In genomic region chr4:63916288-63916687, GRCm38 (mm10) we compare ENCODE assay signal across 35 mouse cellular contexts. TPM values are rescaled to one million over a fixed set of nuclear protein-coding genes. Genes with fewer than 3 reads are reported as not detected.
DNase-seq lines count a peak whose midpoint lies in the region; ATAC-seq and TF ChIP-seq lines count a peak whose summit lies in the region.
"Had no signal": no experiment of that assay in that cellular context is flagged by ENCODE, and none has a peak within 500 bp of the region (broad histone marks: within the 10 kb centered on the region; RNA-seq: fewer than 3 reads in every experiment).

No protein-coding gene starts in this region.

- 35% methylated on average over 3 of the region's 3 CpGs for WGBS in lung, embryonic 14.5 days
- WGBS in stomach, postnatal 0 days = 39% methylated on average over 3 of the region's 3 CpGs

- no peak for DNase-seq in lung, embryonic 14.5 days
- no peak for DNase-seq in lung, postnatal 14 days
- peak; percentile 34 for DNase-seq in NIH3T3 (ENCODE audit: low read depth)
- DNase-seq in stomach, postnatal 0 days (ENCODE audit: low spot score) = no peak
- no peak for DNase-seq in testis, postnatal 10 days (ENCODE audit: low spot score)
- DNase-seq: adrenal gland, postnatal 14 days; cerebellum, adult 11-12 months; cerebellum, adult 9-11 months; forebrain, postnatal 0 days; kidney, adult 18-20 months; kidney, postnatal 36 days; lung, postnatal 4 days; right cerebral cortex, postnatal 4 days; thymus, postnatal 14 days had no signal

- H3K4me1 ChIP-seq in lung, embryonic 14.5 days (ENCODE audit: insufficient read depth) = peaks cover 11% of the 10 kb centered on the region
- H3K4me1 ChIP-seq in stomach, postnatal 0 days (replicated peaks; ENCODE audit: control insufficient read depth, insufficient read depth) = no peaks in the 10 kb centered on the region
- H3K4me1 ChIP-seq: embryonic facial prominence, embryonic 13.5 days; forebrain, embryonic 12.5 days; limb, embryonic 12.5 days; liver, embryonic 15.5 days; midbrain, embryonic 13.5 days; neural tube, embryonic 13.5 days had no signal

- TF ChIP-seq EP300 in stomach, postnatal 0 days (optimal IDR thresholded peaks at IDR 0.05) = no peak

- H3K9ac ChIP-seq in lung, embryonic 14.5 days = no peak overlapping the region
- no peak overlapping the region for H3K9ac ChIP-seq in stomach, postnatal 0 days (ENCODE audit: low read length)
- H3K9ac ChIP-seq: embryonic facial prominence, embryonic 13.5 days; forebrain, embryonic 12.5 days; forebrain, postnatal 0 days; heart, embryonic 15.5 days; limb, embryonic 12.5 days; liver, embryonic 15.5 days; midbrain, embryonic 13.5 days; neural tube, embryonic 13.5 days had no signal

- H3K27me3 ChIP-seq in lung, embryonic 14.5 days (ENCODE audit: insufficient read depth, low read length) = no peaks in the 10 kb centered on the region
- no peaks in the 10 kb centered on the region for H3K27me3 ChIP-seq in stomach, postnatal 0 days (ENCODE audit: control insufficient read depth, insufficient read depth, low read length)
- H3K27me3 ChIP-seq: embryonic facial prominence, embryonic 13.5 days; forebrain, embryonic 12.5 days; heart, embryonic 15.5 days; limb, embryonic 12.5 days; liver, embryonic 15.5 days; midbrain, embryonic 13.5 days; neural tube, embryonic 13.5 days; Patski had no signal

- H3K36me3 ChIP-seq in lung, embryonic 14.5 days (ENCODE audit: insufficient read depth) = no peaks in the 10 kb centered on the region
- H3K36me3 ChIP-seq in stomach, postnatal 0 days (ENCODE audit: control insufficient read depth, insufficient read depth, low read length) = no peaks in the 10 kb centered on the region
- H3K36me3 ChIP-seq: embryonic facial prominence, embryonic 13.5 days; forebrain, embryonic 12.5 days; G1E; heart, embryonic 15.5 days; limb, embryonic 12.5 days; liver, embryonic 15.5 days; midbrain, embryonic 13.5 days; neural tube, embryonic 13.5 days had no signal

- H3K4me2 ChIP-seq in lung, embryonic 14.5 days = no peak overlapping the region
- H3K4me2 ChIP-seq in stomach, postnatal 0 days (replicated peaks; ENCODE audit: low read depth) = no peak overlapping the region
- H3K4me2 ChIP-seq: embryonic facial prominence, embryonic 13.5 days; forebrain, embryonic 12.5 days; heart, embryonic 15.5 days; limb, embryonic 12.5 days; liver, embryonic 15.5 days; midbrain, embryonic 13.5 days; neural tube, embryonic 13.5 days had no signal

- H3K4me3 ChIP-seq in lung, embryonic 14.5 days (ENCODE audit: low read depth, low read length) = no peak overlapping the region
- H3K4me3 ChIP-seq in stomach, postnatal 0 days (ENCODE audit: low read depth, low read length) = no peak overlapping the region
- H3K4me3 ChIP-seq: embryonic facial prominence, embryonic 13.5 days; erythroblast, embryonic 14.5 days; forebrain, embryonic 12.5 days; heart, embryonic 15.5 days; layer of hippocampus, adult 2 months; left cerebral cortex, adult 2 months; limb, embryonic 12.5 days; liver, embryonic 15.5 days; midbrain, embryonic 13.5 days; neural tube, embryonic 13.5 days had no signal

- H3K27ac ChIP-seq in lung, embryonic 14.5 days (ENCODE audit: low read depth) = no peak overlapping the region
- H3K27ac ChIP-seq in stomach, postnatal 0 days (replicated peaks) = no peak overlapping the region
- H3K27ac ChIP-seq: embryonic facial prominence, embryonic 13.5 days; forebrain, embryonic 12.5 days; heart, embryonic 15.5 days; hindbrain, postnatal 0 days; layer of hippocampus, adult 2 months; left cerebral cortex, adult 2 months; limb, embryonic 12.5 days; liver, embryonic 15.5 days; midbrain, embryonic 13.5 days; neural tube, embryonic 13.5 days had no signal

- ATAC-seq in lung, embryonic 14.5 days (ENCODE audit: insufficient read depth) = peak; percentile 72
- ATAC-seq in granulocyte monocyte progenitor cell, adult 5-6 weeks (replicated peaks; ENCODE audit: poor library complexity, severe bottlenecking) = peak; percentile 50
- ATAC-seq in stomach, postnatal 0 days (ENCODE audit: low FRiP score, low TSS enrichment) = peak; percentile 69; the same call in 1 of the 2 replicates
- no peak for ATAC-seq in cerebellum, adult (ENCODE audit: insufficient number of reproducible peaks, low FRiP score, low TSS enrichment)
- ATAC-seq: hindbrain, postnatal 0 days; midbrain, embryonic 13.5 days; Patski had no signal

- TF ChIP-seq CTCF in lung, embryonic 14.5 days (IDR thresholded peaks at IDR 0.05; ENCODE audit: low read depth) = no peak
- no peak for TF ChIP-seq CTCF in stomach, postnatal 0 days (IDR thresholded peaks at IDR 0.05; ENCODE audit: low read depth)

- H3K9me3 ChIP-seq in lung, embryonic 14.5 days (ENCODE audit: low read depth, low read length) = no peaks in the 10 kb centered on the region
- H3K9me3 ChIP-seq in stomach, postnatal 0 days (ENCODE audit: control insufficient read depth, low read length) = no peaks in the 10 kb centered on the region
- H3K9me3 ChIP-seq: embryonic facial prominence, embryonic 13.5 days; forebrain, embryonic 12.5 days; heart, embryonic 15.5 days; limb, embryonic 12.5 days; liver, embryonic 15.5 days; midbrain, embryonic 13.5 days; neural tube, embryonic 13.5 days had no signal

RNA-seq across cellular contexts. Expression of gene Tnfsf8, which starts 55.1 kb away (rescaled TPM):
- 0.04 and 0.07 TPM in 2 replicates for polyA plus RNA-seq in lung, embryonic 14.5 days (2014; fragmentation: Nextera tagmentation; extraction: Ambion mirVana)
- 1.2 and 4.0 TPM in 2 replicates for total RNA-seq in granulocyte monocyte progenitor cell, adult 5-6 weeks (2014; fragmentation: Nextera tagmentation)
- 0.39 and 1.6 TPM in 2 replicates for total RNA-seq in granulocyte monocyte progenitor cell, adult 5-6 weeks (2017)
- 0.04 TPM in 1 of 2 replicates, not detected in the other for polyA plus RNA-seq in stomach, postnatal 0 days (2015; fragmentation: Nextera tagmentation; extraction: Ambion mirVana)
- total RNA-seq: adrenal gland, postnatal 14 days; forebrain, postnatal 0 days; G1E; gastrocnemius, adult 8-10 months; gastrocnemius, postnatal 4 days; heart, postnatal 25 days; hindbrain, postnatal 0 days; layer of hippocampus, adult 2 months; layer of hippocampus, postnatal 14 days; left cerebral cortex, adult 2 months; left cerebral cortex, postnatal 25 days had no signal
- polyA plus RNA-seq: erythroblast, embryonic 14.5 days; forebrain, embryonic 12.5 days; G1E; hindbrain, embryonic 11.5 days; liver, embryonic 15.5 days; midbrain, embryonic 13.5 days; neural tube, embryonic 13.5 days; Patski had no signal
